Mouse (Mus musculus): ENCODE data around the gene Reg3a. TPM values are rescaled to one million over a fixed set of nuclear protein-coding genes. Genes with fewer than 3 reads are reported as not detected.
"Not testable (repeated sequence)": the region's sequence is repeated elsewhere in the genome, so short reads cannot be mapped to it uniquely, and the experiment has no call there.

The Reg3a gene
- polyA plus RNA-seq, 1 experiment from 2014 or later, result 0.16 TPM

GRCm38 (mm10) chr6:78422411-78422810 lies 41.9 kb downstream of the Reg3a start, which contains the start of gene Reg1:
Gene Reg1 (plus strand): TSS chr6:78422711.
- not testable (repeated sequence) for H3K4me1 ChIP-seq (ENCODE audit: control insufficient read depth, insufficient read depth, low read length); H3K4me2 ChIP-seq (ENCODE audit: low read depth, low read length); H3K4me3 ChIP-seq (ENCODE audit: low read length); H3K9ac ChIP-seq (ENCODE audit: low read depth, low read length); H3K27me3 ChIP-seq (replicated peaks; ENCODE audit: control insufficient read depth, insufficient read depth, low read length); ATAC-seq; H3K9me3 ChIP-seq (ENCODE audit: control insufficient read depth, low read length); H3K27ac ChIP-seq (ENCODE audit: low read length); H3K36me3 ChIP-seq (ENCODE audit: control insufficient read depth, insufficient read depth, low read length)

- no peaks in the 10 kb centered on the region for H3K27me3 ChIP-seq (replicated peaks; ENCODE audit: control insufficient read depth, insufficient read depth, low read length)
- no peak overlapping the region for H3K9ac ChIP-seq (ENCODE audit: low read depth, low read length)
- peak; percentile 80 for ATAC-seq
- no peaks in the 10 kb centered on the region for H3K9me3 ChIP-seq (ENCODE audit: control insufficient read depth, low read length)
- no peaks in the 10 kb centered on the region for H3K36me3 ChIP-seq (ENCODE audit: control insufficient read depth, insufficient read depth, low read length)
- H3K4me3 ChIP-seq (ENCODE audit: low read length), result no peak overlapping the region
- no peaks in the 10 kb centered on the region for H3K4me1 ChIP-seq (ENCODE audit: control insufficient read depth, insufficient read depth, low read length)
- WGBS, result 65% methylated on average over 3 of the region's 3 CpGs
- no peak overlapping the region for H3K27ac ChIP-seq (ENCODE audit: low read length)
- no peak overlapping the region for H3K4me2 ChIP-seq (ENCODE audit: low read depth, low read length)
Observed at GRCm38 (mm10) chr6:78425497-78425896, 45.0 kb downstream of the Reg3a start.

Other genes with a start within 250 kb of the Reg3a start
- 14.6 and 21.6 TPM in 2 replicates for gene Reg3b, start 10.1 kb upstream of the Reg3a start, polyA plus RNA-seq (2015; fragmentation: Nextera tagmentation; extraction: Ambion mirVana)
- 1.1 and 1.9 TPM in 2 replicates for gene Reg3d, start 1.8 kb upstream of the Reg3a start, polyA plus RNA-seq (2015; fragmentation: Nextera tagmentation; extraction: Ambion mirVana)
- not detected in 2 replicates for gene Reg2, start 14.9 kb downstream of the Reg3a start, polyA plus RNA-seq (2015; fragmentation: Nextera tagmentation; extraction: Ambion mirVana)
- 56.1 and 64.6 TPM in 2 replicates for gene Reg1, start 42.0 kb downstream of the Reg3a start, polyA plus RNA-seq (2015; fragmentation: Nextera tagmentation; extraction: Ambion mirVana)
- gene Reg3g, start 88.2 kb downstream of the Reg3a start, polyA plus RNA-seq (2015; fragmentation: Nextera tagmentation; extraction: Ambion mirVana), result 3.2 and 5.4 TPM in 2 replicates